Comparison of ENCODE assay signal across 10 mouse cellular contexts in genomic region chr1:93731103-93731502, GRCm38 (mm10). TPM values are rescaled to one million over a fixed set of nuclear protein-coding genes. Genes with fewer than 3 reads are reported as not detected.
A peak's percentile ranks its signal among the peaks of the same experiment; 100 is the strongest.
DNase-seq lines count a peak whose midpoint lies in the region; ATAC-seq lines count a peak whose summit lies in the region.
"Had no signal": no experiment of that assay in that cellular context is flagged by ENCODE, and none has a peak within 500 bp of the region (broad histone marks: within the 10 kb centered on the region; RNA-seq: fewer than 3 reads in every experiment).

No protein-coding gene starts in this region.

- no peak overlapping the region for H3K9ac ChIP-seq in heart, embryonic 11.5 days (ENCODE audit: low read depth, low read length)
- peak overlapping the region; percentile 57 for H3K9ac ChIP-seq in intestine, embryonic 16.5 days (ENCODE audit: low read depth, low read length)
- H3K9ac ChIP-seq in midbrain, embryonic 15.5 days, result no peak overlapping the region

- H3K9me3 ChIP-seq in heart, embryonic 11.5 days (replicated peaks; ENCODE audit: control insufficient read depth, low read length), result no peaks in the 10 kb centered on the region
- H3K9me3 ChIP-seq in intestine, embryonic 16.5 days (ENCODE audit: control insufficient read depth, low read length), result no peaks in the 10 kb centered on the region
- no peaks in the 10 kb centered on the region for H3K9me3 ChIP-seq in midbrain, embryonic 15.5 days

- no peak for ATAC-seq in heart, embryonic 11.5 days (replicated peaks; ENCODE audit: insufficient number of reproducible peaks, low FRiP score, low TSS enrichment)
- peak; percentile 46 for ATAC-seq in intestine, embryonic 16.5 days
- peak; percentile 58 for ATAC-seq in midbrain, embryonic 15.5 days (replicated peaks)

- H3K27ac ChIP-seq in heart, embryonic 11.5 days (ENCODE audit: low read depth, low read length), result no peak overlapping the region; the same call in 1 of the 2 replicates
- H3K27ac ChIP-seq in intestine, embryonic 16.5 days (ENCODE audit: low read length), result no peak overlapping the region
- 0 out of 2 replicates have a peak overlapping the region, but pooled peaks have one; percentile 25 for H3K27ac ChIP-seq in midbrain, embryonic 15.5 days
- H3K27ac ChIP-seq: kidney, postnatal 0 days had no signal

- DNase-seq in heart, adult 8-10 months (ENCODE audit: low spot score), result no peak
- peak; percentile 28 for DNase-seq in kidney, adult 18-20 months
- DNase-seq in kidney, postnatal 10 days, result no peak
- no peak for DNase-seq in ovary, postnatal 14 days (ENCODE audit: low spot score)
- DNase-seq: adrenal gland, adult 2 months had no signal

- 84% methylated on average over 5 of the region's 5 CpGs for WGBS in heart, embryonic 11.5 days (ENCODE audit: insufficient replicate concordance)
- WGBS in intestine, embryonic 16.5 days, result 93% methylated on average over 5 of the region's 5 CpGs
- 85% methylated on average over 5 of the region's 5 CpGs for WGBS in midbrain, embryonic 15.5 days

- no peaks in the 10 kb centered on the region for H3K27me3 ChIP-seq in heart, embryonic 11.5 days (ENCODE audit: control insufficient read depth, insufficient read depth, low read length)
- H3K27me3 ChIP-seq in intestine, embryonic 16.5 days (replicated peaks; ENCODE audit: control insufficient read depth, insufficient read depth, low read length), result no peaks in the 10 kb centered on the region
- no peaks in the 10 kb centered on the region for H3K27me3 ChIP-seq in midbrain, embryonic 15.5 days (replicated peaks)

- H3K36me3 ChIP-seq in heart, embryonic 11.5 days (ENCODE audit: control insufficient read depth, insufficient read depth, low read length), result no peaks in the 10 kb centered on the region
- no peaks in the 10 kb centered on the region for H3K36me3 ChIP-seq in intestine, embryonic 16.5 days (ENCODE audit: control insufficient read depth, insufficient read depth, low read length)
- no peaks in the 10 kb centered on the region for H3K36me3 ChIP-seq in midbrain, embryonic 15.5 days (replicated peaks)

- no peak overlapping the region for H3K4me3 ChIP-seq in heart, embryonic 11.5 days (ENCODE audit: low read depth, low read length)
- peak overlapping the region; percentile 24; the same call in 1 of the 2 replicates for H3K4me3 ChIP-seq in intestine, embryonic 16.5 days (ENCODE audit: low read length)
- no peak overlapping the region for H3K4me3 ChIP-seq in midbrain, embryonic 15.5 days

- H3K4me2 ChIP-seq in heart, embryonic 11.5 days, result peak overlapping the region; percentile 36; the same call in 1 of the 2 replicates
- peak overlapping the region; percentile 42; the same call in 1 of the 2 replicates for H3K4me2 ChIP-seq in intestine, embryonic 16.5 days (ENCODE audit: low read depth, low read length)
- H3K4me2 ChIP-seq in midbrain, embryonic 15.5 days, result no peak overlapping the region; the same call in 1 of the 2 replicates
- H3K4me2 ChIP-seq: liver, embryonic 11.5 days had no signal

- H3K4me1 ChIP-seq in heart, embryonic 11.5 days (ENCODE audit: control insufficient read depth, insufficient read depth, low read length), result peaks cover 9% of the 10 kb centered on the region; the same call in 1 of the 2 replicates
- no peaks in the 10 kb centered on the region for H3K4me1 ChIP-seq in intestine, embryonic 16.5 days (ENCODE audit: control insufficient read depth, insufficient read depth, low read length)
- H3K4me1 ChIP-seq in midbrain, embryonic 15.5 days, result peaks cover 14% of the 10 kb centered on the region

RNA-seq across cellular contexts. Expression of gene Atg4b, which starts 20.2 kb away (rescaled TPM):
- 70.6 and 70.9 TPM in 2 replicates for polyA plus RNA-seq in heart, embryonic 11.5 days (2014; fragmentation: Nextera tagmentation; extraction: Ambion mirVana)
- total RNA-seq in heart, adult 8-10 months (2022), result 10 to 100 TPM; 28.5 to 35.3 (median 34.6) TPM
- polyA plus RNA-seq in intestine, embryonic 16.5 days (2015; fragmentation: Nextera tagmentation; extraction: Ambion mirVana), result 64.9 and 69.1 TPM in 2 replicates
- 107 and 108 TPM in 2 replicates for polyA plus RNA-seq in midbrain, embryonic 15.5 days (2015; fragmentation: Nextera tagmentation; extraction: Ambion mirVana)

RNA-seq across cellular contexts. Expression of gene Thap4, which starts 23.6 kb away (rescaled TPM):
- polyA plus RNA-seq in heart, embryonic 11.5 days (2014; fragmentation: Nextera tagmentation; extraction: Ambion mirVana), result 49.5 and 53.3 TPM in 2 replicates
- total RNA-seq in heart, adult 8-10 months (2022), result 10 to 100 TPM; 70.4 to 90.9 (median 77.0) TPM
- polyA plus RNA-seq in intestine, embryonic 16.5 days (2015; fragmentation: Nextera tagmentation; extraction: Ambion mirVana), result 85.9 and 88.1 TPM in 2 replicates
- 54.7 and 56.8 TPM in 2 replicates for polyA plus RNA-seq in midbrain, embryonic 15.5 days (2015; fragmentation: Nextera tagmentation; extraction: Ambion mirVana)

RNA-seq across cellular contexts. Expression of gene Bok, which starts 45.6 kb away (rescaled TPM):
- 29.2 and 33.2 TPM in 2 replicates for polyA plus RNA-seq in heart, embryonic 11.5 days (2014; fragmentation: Nextera tagmentation; extraction: Ambion mirVana)
- total RNA-seq in heart, adult 8-10 months (2022), result 1 to 10 TPM; 2.5 to 3.0 (median 2.6) TPM
- polyA plus RNA-seq in intestine, embryonic 16.5 days (2015; fragmentation: Nextera tagmentation; extraction: Ambion mirVana), result 44.7 and 53.0 TPM in 2 replicates
- 104 TPM in 2 replicates for polyA plus RNA-seq in midbrain, embryonic 15.5 days (2015; fragmentation: Nextera tagmentation; extraction: Ambion mirVana)
